Mouse (Mus musculus): Measurements from ENCODE around the gene Nipsnap2.

- TF ChIP-seq EP300 (IDR thresholded peaks at IDR 0.05; ENCODE audit: low read depth) (no peak), CTCF (IDR thresholded peaks at IDR 0.05; ENCODE audit: low read depth) (no peak)
These were observed 595 bp upstream of the Nipsnap2 start for GRCm38 (mm10) chr5:129724268-129724667.
